Comparison of ENCODE assay signal across 1 mouse cellular context in the genomic region with DNA sequence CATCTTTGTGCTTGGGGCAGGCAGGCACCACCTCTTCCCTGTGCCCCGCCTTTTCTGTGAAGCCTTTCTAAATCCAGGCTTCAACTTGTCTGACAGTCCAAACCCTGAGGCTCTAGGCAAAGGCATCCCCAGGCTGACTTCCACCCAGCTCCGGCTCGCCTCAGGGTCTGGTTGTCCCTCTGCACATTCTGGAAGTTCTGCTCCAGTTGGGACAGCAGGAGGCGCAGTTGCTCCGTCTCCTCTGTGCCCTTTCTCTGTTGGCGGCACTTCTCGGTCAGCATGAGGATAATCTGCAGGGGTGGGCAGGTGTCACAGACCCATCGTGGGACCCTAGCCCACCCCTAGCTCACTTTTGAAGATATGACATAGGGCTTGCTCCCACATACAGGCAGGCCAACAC.
TF ChIP-seq lines count a peak whose summit lies in the region.

No protein-coding gene starts in this region.

TF ChIP-seq in CH12.LX, 34 proteins besides CTCF, POLR2A, EP300 and RAD21:
- TF ChIP-seq CHD1 (IDR thresholded peaks at IDR 0.05; ENCODE audit: low read depth, low read length) (no peak), SMC3 (IDR thresholded peaks at IDR 0.05; ENCODE audit: low read depth, low read length) (peak; percentile 50), POLR2AphosphoS2 (IDR thresholded peaks at IDR 0.05; ENCODE audit: low read depth, low read length) (no peak), MAX (IDR thresholded peaks at IDR 0.05; ENCODE audit: low read length) (no peak), UBTF (IDR thresholded peaks at IDR 0.05; ENCODE audit: low read depth, low read length) (no peak), E2F4 (IDR thresholded peaks at IDR 0.05; ENCODE audit: insufficient replicate concordance, low read depth, low read length) (no peak), USF1 (IDR thresholded peaks at IDR 0.05; ENCODE audit: low read depth, low read length) (no peak), MAFK (IDR thresholded peaks at IDR 0.05; ENCODE audit: insufficient replicate concordance, low read length) (no peak)
TF ChIP-seq in CH12.LX: peak in this region for 1.
